Mouse (Mus musculus): ENCODE results near the gene Ciapin1. TPM values are rescaled to one million over a fixed set of nuclear protein-coding genes. Genes with fewer than 3 reads are reported as not detected.

Gene Ciapin1
- polyA plus RNA-seq, 1 experiment: 22.9 TPM

GRCm38 (mm10) chr8:94778036-94778435 lies 60.1 kb downstream of the Ciapin1 start:
- no peak for DNase-seq
- 52% methylated on average over 10 of the region's 10 CpGs for WGBS
- Histone ChIP-seq H3K4me3 (replicated peaks; ENCODE audit: extremely low read depth, low read depth, low read length) (no peak overlapping the region), H3K4me1 (ENCODE audit: control insufficient read depth, insufficient read depth, low read length) (peaks cover 10% of the 10 kb centered on the region; the same call in 1 of the 2 replicates)
- TF ChIP-seq CTCF (IDR thresholded peaks at IDR 0.05; ENCODE audit: insufficient read depth, low read length) (no peak), POLR2A (IDR thresholded peaks at IDR 0.05; ENCODE audit: borderline replicate concordance, extremely low read depth, low read depth, low read length) (no peak)

GRCm38 (mm10) chr8:94776346-94776745 lies 61.8 kb downstream of the Ciapin1 start:
- 70% methylated on average over 2 of the region's 2 CpGs for WGBS
- no peak for TF ChIP-seq CTCF (IDR thresholded peaks at IDR 0.05; ENCODE audit: insufficient read depth, low read length)
- TF ChIP-seq POLR2A (IDR thresholded peaks at IDR 0.05; ENCODE audit: borderline replicate concordance, extremely low read depth, low read depth, low read length): no peak
- Histone ChIP-seq H3K4me1 (ENCODE audit: control insufficient read depth, insufficient read depth, low read length) (peaks cover 10% of the 10 kb centered on the region), H3K4me3 (replicated peaks; ENCODE audit: extremely low read depth, low read depth, low read length) (no peak overlapping the region)
- no peak for DNase-seq

GRCm38 (mm10) chr8:94774601-94775000 lies 63.6 kb downstream of the Ciapin1 start:
- Histone ChIP-seq H3K4me3 (replicated peaks; ENCODE audit: extremely low read depth, low read depth, low read length) (no peak overlapping the region), H3K4me1 (ENCODE audit: control insufficient read depth, insufficient read depth, low read length) (peaks cover 10% of the 10 kb centered on the region)
- no peak for TF ChIP-seq POLR2A (IDR thresholded peaks at IDR 0.05; ENCODE audit: borderline replicate concordance, extremely low read depth, low read depth, low read length)
- 59% methylated on average over 1 of the region's 1 CpGs for WGBS
- DNase-seq: no peak

GRCm38 (mm10) chr8:94773700-94774171 lies 64.4 kb downstream of the Ciapin1 start:
- Histone ChIP-seq H3K4me3 (replicated peaks; ENCODE audit: extremely low read depth, low read depth, low read length) (no peak overlapping the region), H3K4me1 (ENCODE audit: control insufficient read depth, insufficient read depth, low read length) (peaks cover 7% of the 10 kb centered on the region)
- DNase-seq: no peak
- WGBS: 70% methylated on average over 12 of the region's 12 CpGs
- no peak for TF ChIP-seq CTCF (IDR thresholded peaks at IDR 0.05; ENCODE audit: insufficient read depth, low read length)
- no peak for TF ChIP-seq POLR2A (IDR thresholded peaks at IDR 0.05; ENCODE audit: borderline replicate concordance, extremely low read depth, low read depth, low read length)

- 72% methylated on average over 6 of the region's 6 CpGs for WGBS
- DNase-seq: no peak
- Histone ChIP-seq H3K4me3 (replicated peaks; ENCODE audit: extremely low read depth, low read depth, low read length) (peak overlapping the region; percentile 60), H3K4me1 (ENCODE audit: control insufficient read depth, insufficient read depth, low read length) (peaks cover 3% of the 10 kb centered on the region)
- no peak for TF ChIP-seq CTCF (IDR thresholded peaks at IDR 0.05; ENCODE audit: insufficient read depth, low read length)
Measured at GRCm38 (mm10) chr8:94773048-94773447, 65.1 kb downstream of the Ciapin1 start.

GRCm38 (mm10) chr8:94771941-94772670 lies 66.1 kb downstream of the Ciapin1 start, which contains the start of gene Cx3cl1:
Gene Cx3cl1 (plus strand): TSS chr8:94772009.
- TF ChIP-seq CTCF (IDR thresholded peaks at IDR 0.05; ENCODE audit: insufficient read depth, low read length) (no peak), POLR2A (IDR thresholded peaks at IDR 0.05; ENCODE audit: borderline replicate concordance, extremely low read depth, low read depth, low read length) (peak; percentile 94; the same call in 1 of the 2 replicates)
- Histone ChIP-seq H3K4me1 (ENCODE audit: control insufficient read depth, insufficient read depth, low read length) (no peaks in the 10 kb centered on the region; the same call in none of the 2 replicates), H3K4me3 (replicated peaks; ENCODE audit: extremely low read depth, low read depth, low read length) (peak within 1 kb of the TSS; percentile 60)
- 1% methylated on average over 38 of the region's 38 CpGs for WGBS
- peak; percentile 81 for DNase-seq

- 16% methylated on average over 6 of the region's 6 CpGs for WGBS
- H3K4me3 ChIP-seq (replicated peaks; ENCODE audit: extremely low read depth, low read depth, low read length): no peak overlapping the region
- DNase-seq: peak; percentile 47
- H3K4me1 ChIP-seq (ENCODE audit: control insufficient read depth, insufficient read depth, low read length): no peaks in the 10 kb centered on the region; the same call in none of the 2 replicates
- TF ChIP-seq CTCF (IDR thresholded peaks at IDR 0.05; ENCODE audit: insufficient read depth, low read length) (no peak), POLR2A (IDR thresholded peaks at IDR 0.05; ENCODE audit: borderline replicate concordance, extremely low read depth, low read depth, low read length) (no peak)
Measured at GRCm38 (mm10) chr8:94770945-94771344, 67.2 kb downstream of the Ciapin1 start.

Other genes with a start within 250 kb of the Ciapin1 start
- gene Rspry1, start 236.4 kb downstream of the Ciapin1 start, polyA plus RNA-seq (2012; rRNA removed): 5.3 and 7.8 TPM in 2 replicates
- 13.6 and 17.1 TPM in 2 replicates for gene Fam192a, start 236.4 kb downstream of the Ciapin1 start, polyA plus RNA-seq (2012; rRNA removed)
- gene Arl2bp, start 171.8 kb downstream of the Ciapin1 start, polyA plus RNA-seq (2012; rRNA removed): 104 and 126 TPM in 2 replicates
- gene Pllp, start 142.1 kb downstream of the Ciapin1 start, polyA plus RNA-seq (2012; rRNA removed): 108 and 172 TPM in 2 replicates
- gene Ccl22, start 92.8 kb downstream of the Ciapin1 start, polyA plus RNA-seq (2012; rRNA removed): 11.8 and 11.9 TPM in 2 replicates
- gene Cx3cl1, start 66.3 kb downstream of the Ciapin1 start, polyA plus RNA-seq (2012; rRNA removed): 65.8 and 132 TPM in 2 replicates
- 6.4 and 9.8 TPM in 2 replicates for gene Ccl17, start 27.9 kb downstream of the Ciapin1 start, polyA plus RNA-seq (2012; rRNA removed)
- 123 and 158 TPM in 2 replicates for gene Coq9, start within 50 bp of the Ciapin1 start, polyA plus RNA-seq (2012; rRNA removed)
- gene Polr2c, start 19.1 kb upstream of the Ciapin1 start, polyA plus RNA-seq (2012; rRNA removed): 81.9 and 105 TPM in 2 replicates
- 39.6 and 46.4 TPM in 2 replicates for gene Dok4, start 38.0 kb upstream of the Ciapin1 start, polyA plus RNA-seq (2012; rRNA removed)
- 19.0 and 21.2 TPM in 2 replicates for gene Ccdc102a, start 79.7 kb upstream of the Ciapin1 start, polyA plus RNA-seq (2012; rRNA removed)
- 4.8 and 5.3 TPM in 2 replicates for gene Adgrg5, start 85.3 kb upstream of the Ciapin1 start, polyA plus RNA-seq (2012; rRNA removed)
- 192 and 233 TPM in 2 replicates for gene Adgrg1, start 136.4 kb upstream of the Ciapin1 start, polyA plus RNA-seq (2012; rRNA removed)
- gene Adgrg3, start 179.3 kb upstream of the Ciapin1 start, polyA plus RNA-seq (2012; rRNA removed): 15.4 and 18.9 TPM in 2 replicates
- gene Drc7, start 216.7 kb upstream of the Ciapin1 start, polyA plus RNA-seq (2012; rRNA removed): 14.0 and 18.5 TPM in 2 replicates
- 18.4 and 20.0 TPM in 2 replicates for gene Katnb1, start 242.8 kb upstream of the Ciapin1 start, polyA plus RNA-seq (2012; rRNA removed)

Data from lung, adult 2 months (tissue).